Mouse (Mus musculus) gastrocnemius, postnatal 14 days (tissue): ENCODE results near the gene Adamts7. TPM values are rescaled to one million over a fixed set of nuclear protein-coding genes. Genes with fewer than 3 reads are reported as not detected.

Experiments used
- DNase-seq: peaks from one replicate; pipeline ENCODE4 v3.0.0; 2021; ENCODE audit warnings: mixed read lengths
- intact Hi-C: fragments of 180-260 bp; cut with DNase I; formaldehyde crosslinking; loops from one replicate; pipeline ENCODE4 v1.15.1; 2025; ENCODE audit warnings: low total_unique reads
- total RNA-seq, 2 experiments: library from RNA; stranded (reverse); gene quantifications; 2 replicates each; pipeline ENCODE4 v1.2.3; 2021

The Adamts7 gene
- total RNA-seq, 2 experiments from 2014 or later: 4.3 TPM

DNA sequence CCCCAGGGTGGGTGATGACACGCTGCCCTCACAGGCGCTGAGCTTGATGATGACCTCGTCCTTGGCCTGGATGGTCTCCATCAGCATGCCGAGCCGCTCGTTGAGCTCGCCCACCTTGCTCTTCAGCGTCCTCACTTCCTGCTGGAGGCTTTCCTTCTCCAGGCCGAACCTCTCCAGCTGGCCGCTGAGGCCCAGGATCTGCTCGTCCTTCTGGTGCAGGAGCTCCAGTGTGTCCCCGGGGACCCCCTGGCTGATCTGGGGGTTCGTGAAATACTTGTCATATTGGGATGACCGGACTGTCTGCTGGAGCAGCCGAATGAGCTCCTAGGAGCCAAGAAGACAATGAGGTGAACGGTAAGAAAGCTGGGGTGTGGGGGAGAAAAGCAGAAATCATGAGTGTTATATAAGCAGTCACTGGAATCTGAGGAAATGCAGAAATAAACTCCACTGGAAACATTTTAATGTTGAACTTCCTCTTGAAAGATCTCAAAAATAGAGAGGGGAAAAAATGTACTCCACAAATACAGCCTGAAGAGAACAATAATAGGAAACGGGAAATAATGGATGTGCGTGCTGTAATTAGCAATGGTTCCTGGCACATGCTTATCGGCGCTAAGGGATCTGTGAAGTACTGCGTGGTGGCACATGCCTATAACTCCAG is 63.3 kb downstream of the Adamts7 start:
- no peak for DNase-seq
- intact Hi-C loops: no loop called here

- DNase-seq: no peak
- intact Hi-C loops: no loop called here
These were observed 63.9 kb downstream of the Adamts7 start for GRCm38 (mm10) chr9:90226742-90227096.

DNA sequence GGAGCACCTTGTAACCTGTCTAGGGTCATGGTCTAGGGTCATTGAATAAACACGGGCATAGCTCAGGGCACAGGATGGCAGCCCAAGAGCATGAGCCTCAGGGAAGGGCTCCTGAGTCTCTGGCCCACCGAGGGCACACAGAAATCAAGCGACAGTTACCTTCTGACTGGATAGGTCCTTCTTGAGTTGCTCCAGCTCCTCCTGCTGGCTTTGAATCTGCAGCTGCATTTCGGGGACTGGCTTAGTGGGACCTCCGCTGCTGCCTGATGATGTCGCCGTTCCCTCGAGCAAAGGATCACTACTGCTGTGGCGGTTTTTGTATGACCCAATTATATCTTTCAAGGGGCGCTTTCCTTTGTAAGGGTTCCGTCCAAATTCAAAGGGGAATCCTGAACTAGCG is 64.3 kb downstream of the Adamts7 start:
- intact Hi-C loops: no loop called here
- DNase-seq: no peak

DNA sequence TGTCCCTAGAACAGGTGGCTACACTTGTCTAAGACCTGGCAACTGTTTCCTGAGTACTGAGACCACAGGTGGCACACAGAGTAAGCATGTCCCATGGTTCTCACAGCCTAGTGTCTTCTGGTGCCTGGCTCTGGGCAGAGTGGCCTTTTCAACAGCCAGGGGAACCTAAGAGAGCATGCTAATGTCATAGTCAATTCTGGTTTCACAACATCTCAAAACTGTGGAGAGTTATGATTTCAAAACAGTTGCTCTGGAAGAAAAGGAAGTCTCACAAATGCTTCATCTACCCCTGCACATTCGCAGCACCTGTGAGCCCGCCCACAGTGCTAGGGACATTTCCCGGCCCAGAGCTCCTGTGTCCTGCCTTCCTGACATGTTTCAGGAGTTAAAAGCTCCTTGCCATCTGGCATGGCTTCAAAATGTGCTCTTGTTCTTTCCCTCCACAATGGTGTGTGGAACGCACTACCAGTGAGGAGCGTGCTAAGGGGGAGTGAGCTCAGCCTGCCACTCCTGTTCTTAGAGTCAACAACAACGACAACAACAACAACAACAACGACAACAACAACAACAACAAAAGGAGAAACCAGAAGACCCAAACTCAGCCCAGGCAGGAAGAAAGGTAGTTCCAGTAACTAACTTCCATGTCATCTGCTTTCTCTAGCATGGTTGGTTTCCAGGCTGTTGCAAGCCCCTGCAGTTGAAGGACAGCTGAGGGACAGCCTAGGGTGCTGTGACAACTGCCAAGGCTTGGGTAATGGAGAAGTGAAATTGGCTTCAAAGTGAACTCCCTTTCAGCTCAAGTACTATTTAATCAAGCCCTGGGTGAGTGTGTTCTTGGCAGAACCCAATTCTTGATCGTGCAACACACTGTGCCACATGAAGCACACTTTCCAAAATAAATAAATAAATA is 70.2 kb downstream of the Adamts7 start:
- intact Hi-C loops: no loop called here
- no peak for DNase-seq

DNA sequence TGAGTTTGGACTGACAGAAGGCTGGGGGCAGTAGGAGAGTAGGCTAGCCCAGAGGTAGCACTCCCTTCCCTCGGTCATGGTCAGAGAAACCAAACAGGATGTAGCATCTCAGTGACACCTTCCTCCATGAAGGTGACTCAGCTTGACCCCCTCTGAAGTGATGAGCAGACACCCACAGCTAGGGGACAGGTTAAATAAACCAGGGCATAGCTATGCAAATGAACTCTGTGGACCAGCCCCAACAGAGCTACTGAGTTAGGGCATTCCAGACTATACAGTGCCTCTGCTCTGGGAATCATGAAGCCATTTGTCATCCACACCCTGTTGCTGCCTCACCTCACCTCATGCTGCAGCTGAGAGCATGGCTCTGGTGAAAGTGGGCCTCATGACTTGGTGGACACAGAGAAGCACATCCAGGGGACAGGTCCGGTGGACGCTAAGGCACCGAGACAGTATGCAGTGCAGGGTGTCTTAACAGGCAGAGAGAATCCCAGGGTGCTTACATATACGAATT is 71.1 kb downstream of the Adamts7 start:
- intact Hi-C loops: no loop called here
- no peak for DNase-seq

- DNase-seq: no peak
- intact Hi-C loops: no loop called here
These were observed 71.9 kb downstream of the Adamts7 start for GRCm38 (mm10) chr9:90234786-90235185.

GRCm38 (mm10) chr9:90235258-90235882 is 72.5 kb downstream of the Adamts7 start:
- intact Hi-C loops: no loop called here
- no peak for DNase-seq

- intact Hi-C loops: no loop called here
- no peak for DNase-seq
These were observed 73.9 kb downstream of the Adamts7 start for GRCm38 (mm10) chr9:90236817-90237216.

DNA sequence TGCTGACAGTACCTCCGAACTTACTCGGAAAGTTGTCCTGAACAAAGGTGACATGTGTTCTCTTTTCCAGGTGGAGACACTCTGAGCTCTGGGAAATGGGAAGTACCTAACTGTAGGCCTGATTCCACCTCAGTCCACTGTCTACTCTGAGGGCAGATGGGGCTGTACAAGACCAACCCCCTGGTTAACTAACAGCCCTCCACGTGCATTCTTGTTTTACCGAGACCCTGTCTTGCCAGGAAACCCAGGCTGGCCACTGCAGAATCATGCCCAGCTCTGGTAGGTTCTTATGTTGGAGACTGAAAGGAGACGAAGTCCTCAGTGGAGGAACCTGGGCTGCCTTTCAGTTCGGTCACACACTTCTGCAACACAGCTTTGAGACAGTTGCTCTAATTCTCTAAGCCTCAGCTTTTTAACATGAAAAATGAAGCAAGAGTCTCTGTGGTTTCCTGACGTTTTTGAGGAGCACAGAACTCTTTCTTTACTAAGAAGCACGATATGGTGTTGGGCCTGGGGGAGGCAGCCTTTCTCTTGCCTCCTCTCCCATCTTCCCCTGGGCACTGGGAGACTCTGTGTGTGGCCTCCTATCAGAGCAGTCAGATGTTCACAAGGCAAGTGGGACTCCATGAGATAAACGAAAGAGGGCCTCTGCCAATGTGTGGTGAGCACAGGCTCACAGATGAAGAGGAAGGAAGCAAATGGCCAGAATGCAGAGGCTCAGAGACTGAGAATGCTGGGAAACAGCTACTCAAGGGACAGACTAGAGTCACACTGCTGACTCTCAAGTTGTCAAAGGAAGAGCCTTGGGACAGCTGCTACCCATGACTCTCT is 74.6 kb downstream of the Adamts7 start:
- no peak for DNase-seq
- intact Hi-C loops: no loop called here

GRCm38 (mm10) chr9:90240560-90240959 is 77.7 kb downstream of the Adamts7 start:
- DNase-seq: no peak
- intact Hi-C loops: no loop called here

DNA sequence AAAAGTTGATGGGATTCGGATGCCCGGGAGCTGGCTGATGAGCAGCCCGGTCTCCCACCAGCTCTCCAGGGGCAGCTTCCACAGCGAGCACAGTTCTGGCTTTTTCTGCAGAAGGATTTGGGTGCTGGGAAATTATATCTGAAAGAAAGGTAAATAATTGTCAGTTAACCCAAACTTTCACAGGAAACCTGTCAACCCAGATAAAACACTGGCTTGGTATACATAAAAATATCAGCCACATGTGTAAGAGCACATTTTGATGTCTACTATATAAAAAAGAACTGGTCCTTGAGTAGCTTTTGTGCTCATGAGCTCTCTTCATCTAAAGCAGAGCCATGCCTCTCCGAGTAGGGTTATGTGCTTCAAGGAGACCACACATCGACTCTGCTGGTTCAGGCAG is 78.2 kb downstream of the Adamts7 start:
- intact Hi-C loops: no loop called here
- DNase-seq: no peak

DNA sequence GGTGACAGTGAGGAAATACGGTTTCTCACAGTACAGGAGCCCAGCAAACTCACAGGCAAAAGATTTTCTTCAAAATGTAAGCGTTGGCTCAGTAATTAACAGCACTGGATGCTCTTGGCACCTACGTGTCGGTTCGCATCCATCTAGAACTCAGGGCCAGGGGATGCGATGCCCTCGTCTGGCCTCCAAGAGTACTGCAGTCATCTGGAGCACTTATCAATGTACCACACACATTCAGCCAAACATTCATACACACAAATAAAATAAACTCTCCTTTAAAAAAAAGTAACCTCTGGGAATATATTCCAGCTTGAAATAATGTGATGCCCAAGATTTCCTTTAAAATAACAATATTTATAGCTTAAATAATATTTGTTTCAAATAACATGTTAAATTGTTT is 78.7 kb downstream of the Adamts7 start:
- DNase-seq: no peak
- intact Hi-C loops: no loop called here

GRCm38 (mm10) chr9:90242291-90242690 is 79.4 kb downstream of the Adamts7 start:
- intact Hi-C loops: no loop called here
- DNase-seq: no peak

DNA sequence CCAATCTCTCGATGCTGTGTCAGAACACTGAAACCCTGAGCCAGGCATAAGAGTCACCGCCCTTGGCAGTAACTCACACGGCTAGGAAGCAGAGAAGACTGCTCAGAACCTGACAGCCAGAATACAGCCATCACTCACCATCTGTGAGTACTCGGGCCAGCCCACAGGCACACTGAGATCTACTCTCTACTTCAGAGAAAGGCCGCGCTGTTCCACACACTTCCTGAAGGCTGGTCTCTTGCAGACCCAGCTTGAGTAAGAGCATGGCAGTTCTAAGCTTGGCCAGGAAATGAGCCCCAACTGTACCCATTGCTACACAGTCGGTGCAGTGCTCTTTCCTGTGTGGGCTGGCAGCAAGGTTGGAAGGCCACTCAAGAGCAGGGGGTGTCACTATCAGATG is 80.0 kb downstream of the Adamts7 start:
- intact Hi-C loops: no loop called here

DNA sequence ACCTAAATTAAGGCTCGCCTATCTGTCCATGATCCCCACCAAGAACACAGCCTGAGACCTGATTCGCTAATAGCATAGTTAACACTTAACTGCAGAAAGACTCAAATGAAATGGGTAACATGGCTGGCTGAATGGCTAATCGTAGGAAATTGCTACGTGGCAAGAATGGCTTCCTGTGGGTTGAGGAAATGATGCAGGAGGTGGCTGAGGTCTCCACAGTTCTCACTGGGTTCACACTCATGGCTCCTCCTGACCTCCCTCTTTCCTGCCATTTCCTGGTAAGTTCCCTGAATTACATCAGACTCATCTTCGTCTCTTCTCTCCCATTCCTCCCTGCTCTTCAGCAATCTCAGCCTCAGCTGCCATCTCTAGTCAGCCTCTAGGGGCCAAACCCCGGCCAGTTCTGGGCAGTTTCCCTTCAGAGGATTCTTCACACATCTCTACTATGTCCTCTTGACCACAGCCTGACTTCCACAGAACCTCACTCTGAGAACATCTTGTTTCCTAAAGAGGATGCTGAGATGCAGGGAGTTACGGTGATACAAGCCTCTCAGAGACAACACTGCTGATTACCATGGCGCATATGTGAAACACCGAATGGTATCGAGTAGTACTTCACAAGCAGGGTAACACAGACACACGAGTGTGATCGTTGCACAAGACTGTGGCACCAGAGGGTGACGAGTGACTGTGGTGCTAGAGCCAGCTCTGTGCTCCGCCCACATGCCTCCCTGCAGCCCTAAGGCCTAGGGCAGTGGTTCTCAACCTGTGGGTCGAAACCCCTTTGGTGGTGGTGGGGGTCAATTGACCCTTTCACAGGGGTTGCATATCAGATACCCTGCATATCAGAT is 81.7 kb downstream of the Adamts7 start:
- intact Hi-C loops: no loop called here
- no peak for DNase-seq

More for the DNA sequence above, 80.0 kb downstream of the Adamts7 start:
- no peak for DNase-seq

GRCm38 (mm10) chr9:90245206-90245605 is 82.3 kb downstream of the Adamts7 start:
- intact Hi-C loops: no loop called here
- no peak for DNase-seq

GRCm38 (mm10) chr9:90245781-90246180 is 82.9 kb downstream of the Adamts7 start:
- intact Hi-C loops: no loop called here
- DNase-seq: no peak

DNA sequence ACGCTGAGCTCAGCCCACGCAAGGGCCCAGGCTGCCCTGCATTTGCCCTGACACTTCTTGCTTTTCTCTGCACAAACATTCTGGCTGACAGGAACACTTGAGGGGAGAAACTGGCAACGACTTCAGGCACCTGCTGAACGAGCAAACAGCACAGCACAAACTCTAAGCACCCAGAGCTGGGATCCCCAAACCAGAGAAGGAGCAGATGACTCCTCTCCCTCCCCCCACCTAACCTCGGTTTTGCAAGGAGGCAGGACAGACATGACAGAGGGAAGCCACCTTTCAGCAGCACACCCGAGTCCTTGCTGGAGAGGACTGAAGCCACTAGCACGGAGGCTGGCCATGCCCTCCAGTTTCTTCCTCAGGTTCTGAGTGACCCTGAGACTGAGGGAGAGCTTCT is 84.4 kb downstream of the Adamts7 start:
- intact Hi-C loops: no loop called here
- DNase-seq: no peak

DNA sequence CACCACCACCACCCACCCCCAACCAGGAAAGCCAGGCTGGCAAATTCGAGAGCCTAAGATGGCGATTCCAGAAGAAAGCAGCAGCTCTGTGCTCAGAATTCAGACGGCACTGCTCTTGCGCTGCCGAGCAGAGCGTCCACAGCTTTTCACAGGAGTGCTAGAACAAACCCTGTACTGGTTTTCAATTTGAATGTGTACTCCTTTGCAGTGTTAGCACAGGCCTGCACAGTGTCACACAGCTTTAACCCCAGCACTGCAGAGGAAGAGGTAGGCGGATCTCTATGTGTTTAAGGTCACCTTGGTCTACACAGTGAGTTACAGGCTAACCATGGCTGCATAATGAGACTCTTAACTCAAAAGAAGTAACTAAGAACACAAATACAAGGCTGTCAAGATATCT is 85.5 kb downstream of the Adamts7 start:
- DNase-seq: no peak
- intact Hi-C loops: no loop called here
